Mouse (Mus musculus) T-cell, adult 2 months (primary cell): ENCODE data around the gene Phb.
"Not testable (repeated sequence)": the region's sequence is repeated elsewhere in the genome, so short reads cannot be mapped to it uniquely, and the experiment has no call there.

ENCODE experiments used
- DNase-seq: peaks from one replicate; pipeline ENCODE4 v3.0.0; 2022; ENCODE audit warnings: low spot score

The Phb gene

DNA sequence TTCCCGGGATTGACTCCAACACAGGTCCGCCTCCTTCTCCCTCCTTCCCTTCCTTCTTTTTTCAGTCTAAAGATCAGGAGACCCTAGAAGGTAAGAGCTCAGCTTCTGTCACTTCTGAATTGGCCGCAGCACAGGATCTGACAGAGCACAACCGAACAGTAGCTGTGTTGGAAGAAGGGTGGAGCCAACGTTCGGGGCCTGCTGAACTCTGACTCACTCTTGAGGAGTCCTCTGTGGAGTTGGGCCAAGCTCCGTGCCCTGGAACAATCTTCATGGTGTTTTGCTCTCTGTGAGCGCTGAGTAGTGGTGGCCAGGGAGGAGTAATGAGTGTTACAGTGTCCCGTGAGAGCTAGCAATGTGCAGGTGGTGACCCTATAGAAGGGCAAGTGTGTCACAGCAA is 15.8 kb upstream of the Phb start:
- DNase-seq = no peak

DNA sequence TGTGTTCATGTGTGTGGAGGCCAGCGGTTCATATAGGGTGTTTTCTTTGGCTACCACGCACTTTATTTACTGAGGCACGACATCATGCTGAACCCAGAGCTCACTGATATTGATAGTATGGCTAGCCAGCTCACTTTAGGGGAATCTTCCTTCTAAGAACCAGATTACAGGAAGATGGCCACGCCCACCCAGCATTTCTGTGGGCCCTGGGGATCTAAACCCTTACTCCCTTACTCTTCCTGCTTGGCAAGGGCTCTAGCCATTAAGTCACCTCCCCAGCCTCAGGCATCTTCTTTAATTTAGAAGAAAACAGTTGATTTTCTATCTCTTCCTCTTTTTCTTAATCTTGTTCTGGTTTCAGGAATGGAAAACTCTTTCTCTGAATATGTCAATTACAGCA is 9.3 kb upstream of the Phb start:
- no peak for DNase-seq

DNA sequence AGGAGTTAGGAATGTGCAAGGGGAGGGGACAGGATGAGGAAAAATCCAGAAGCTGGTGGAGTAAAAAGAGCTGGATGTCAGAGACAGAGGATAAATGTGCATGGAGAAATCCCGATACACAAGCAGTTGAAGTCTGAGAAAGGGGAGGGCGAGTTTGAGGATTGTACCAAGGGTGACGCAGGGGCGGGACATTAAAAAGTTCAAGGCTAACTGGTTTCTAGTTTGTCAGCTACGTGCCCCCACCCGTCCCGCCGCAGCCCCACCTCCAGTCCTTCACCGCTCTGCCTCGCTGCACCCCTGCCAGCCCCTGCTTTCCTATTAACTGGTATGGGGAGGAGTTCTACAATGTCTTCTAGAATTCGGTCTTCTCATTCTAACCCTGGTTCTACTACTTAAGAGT is 420 bp downstream of the Phb start:
- DNase-seq = peak; percentile 65

DNA sequence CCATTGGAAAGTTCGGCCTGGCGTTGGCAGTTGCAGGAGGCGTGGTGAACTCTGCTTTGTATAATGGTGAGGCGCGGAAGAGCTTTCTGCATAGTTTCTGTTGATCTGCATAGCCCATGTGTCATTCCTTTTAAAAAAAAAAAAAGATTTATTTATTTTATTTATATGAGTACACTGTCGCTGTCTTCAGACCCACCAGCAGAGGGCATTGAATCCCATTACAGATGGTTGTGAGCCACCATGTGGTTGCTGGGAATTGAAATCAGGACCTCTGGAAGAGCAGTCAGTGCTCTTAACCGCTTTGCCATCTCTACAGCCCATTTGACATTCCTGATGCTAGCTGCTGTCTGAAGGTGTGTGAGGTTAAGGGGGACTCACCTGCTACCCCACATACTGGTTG is 1.3 kb downstream of the Phb start:
- DNase-seq = not testable (repeated sequence)

DNA sequence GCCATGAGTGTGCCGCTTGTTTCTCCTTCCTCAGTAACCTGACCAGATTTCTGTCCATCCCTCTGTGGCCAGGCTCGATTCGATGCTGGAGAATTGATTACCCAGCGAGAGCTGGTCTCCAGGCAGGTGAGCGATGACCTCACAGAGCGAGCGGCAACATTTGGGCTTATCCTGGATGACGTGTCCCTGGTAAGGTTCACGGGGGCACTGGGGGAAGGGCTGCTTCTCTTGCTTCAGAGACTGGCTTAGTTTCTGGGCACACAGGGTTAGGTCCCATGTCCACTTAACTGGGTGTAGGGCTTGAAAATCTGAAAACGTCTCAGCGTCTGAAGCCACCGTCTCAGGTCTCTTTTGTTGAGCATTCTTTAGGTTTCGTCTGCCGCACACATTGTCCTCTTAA is 8.7 kb downstream of the Phb start:
- DNase-seq = no peak

DNA sequence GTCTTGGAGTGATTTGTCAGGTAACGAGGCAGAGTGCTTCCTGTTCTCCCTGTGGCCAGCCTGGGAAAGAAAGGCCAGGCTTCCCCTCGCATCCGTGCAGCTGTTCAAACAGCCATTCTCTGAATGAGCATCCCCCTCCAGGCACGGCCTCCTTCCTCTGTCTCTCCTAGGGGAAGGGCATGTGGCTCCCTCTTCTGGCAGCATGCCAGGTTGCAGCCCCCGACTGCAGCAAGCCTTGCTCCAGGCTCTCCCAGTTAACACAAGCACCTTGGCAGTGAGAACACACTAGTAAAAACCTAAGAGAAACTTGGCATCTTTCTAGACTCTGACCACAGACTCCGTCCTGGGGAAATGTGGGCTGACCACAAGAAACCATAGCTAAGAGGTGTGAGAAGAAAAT is 9.6 kb downstream of the Phb start:
- peak; percentile 55 for DNase-seq

DNA sequence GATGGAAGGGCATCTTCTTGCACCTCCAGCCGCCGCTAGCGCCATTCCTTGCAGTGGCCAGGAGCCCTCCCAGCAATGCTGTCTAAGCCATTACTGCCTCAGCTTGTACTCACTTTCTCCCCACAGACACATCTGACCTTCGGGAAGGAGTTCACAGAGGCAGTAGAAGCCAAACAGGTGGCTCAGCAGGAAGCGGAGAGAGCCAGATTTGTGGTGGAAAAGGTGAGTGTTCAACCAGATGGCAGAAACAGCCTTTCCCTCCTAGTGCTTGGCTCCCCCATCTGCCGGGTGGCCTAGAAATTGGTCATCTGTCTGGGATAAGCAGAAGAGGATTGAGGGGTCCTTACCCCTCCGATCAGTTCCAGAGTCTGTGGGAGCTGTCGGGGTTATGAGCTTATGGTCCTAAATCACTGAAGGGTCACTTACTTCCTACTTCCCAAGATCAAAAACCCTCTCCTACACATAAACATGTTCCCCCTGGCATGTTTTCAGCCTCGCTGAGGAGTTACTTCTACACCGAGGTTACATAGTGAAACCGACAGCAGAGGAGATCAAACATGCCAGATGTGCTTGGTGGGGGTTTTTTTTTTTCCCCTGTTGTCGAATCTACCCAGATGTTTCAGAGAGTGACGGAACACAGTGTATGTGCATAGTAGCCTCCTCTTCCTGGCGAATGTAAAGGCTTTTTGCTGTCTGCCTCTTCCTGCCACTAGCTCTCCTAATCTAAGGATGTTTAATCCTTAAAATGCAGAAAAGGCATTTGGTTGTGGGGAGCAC is 11.4 kb downstream of the Phb start:
- DNase-seq = no peak

DNA sequence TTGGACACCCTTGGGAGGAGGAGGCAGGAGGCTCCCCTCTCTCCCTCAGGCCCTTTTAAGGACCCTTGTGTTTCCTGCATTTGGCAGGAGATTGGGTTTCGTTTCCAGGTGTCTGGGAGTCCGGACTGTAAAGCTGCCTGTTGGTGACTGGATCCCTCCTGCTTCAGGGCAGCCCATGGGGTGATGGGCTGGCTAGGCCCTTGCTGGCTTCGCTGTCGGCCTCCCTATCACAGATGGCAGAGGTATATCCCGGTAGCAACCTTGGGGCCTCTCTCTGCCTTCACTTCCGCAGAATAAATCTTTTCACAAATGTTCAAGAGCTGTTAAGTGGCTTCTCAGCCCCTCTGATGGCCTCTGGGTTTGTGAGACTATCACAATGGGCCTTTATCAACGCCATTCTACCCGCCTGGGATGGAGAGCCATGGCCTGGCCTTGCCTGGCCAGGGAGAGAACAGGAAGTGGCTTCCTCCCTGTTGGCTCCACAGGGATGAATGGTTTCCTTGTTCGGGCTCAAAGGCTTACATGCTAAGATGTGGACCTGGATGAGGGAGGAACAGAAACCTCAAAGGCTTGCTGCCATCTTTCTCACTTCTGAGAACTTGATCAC is 15.3 kb downstream of the Phb start:
- no peak for DNase-seq

DNA sequence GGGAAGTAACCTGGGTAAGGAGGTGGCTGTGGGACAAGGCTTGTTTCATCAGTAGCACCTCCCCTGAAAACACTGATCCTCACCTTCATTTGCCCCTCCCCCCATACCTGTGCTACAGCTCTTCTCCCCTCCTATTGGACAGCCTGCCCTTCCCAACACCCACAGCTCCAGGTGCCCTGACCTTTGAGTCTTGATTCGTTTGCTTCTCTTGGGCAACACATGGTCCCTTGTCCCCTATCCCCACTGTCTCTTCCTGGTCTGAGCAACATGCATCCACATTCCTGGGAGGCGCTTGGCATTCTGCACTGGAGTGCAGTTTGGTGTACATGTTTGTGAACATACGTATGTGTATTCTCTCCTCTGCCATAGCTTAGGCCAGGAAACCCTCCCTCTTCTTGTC is 16.2 kb downstream of the Phb start:
- DNase-seq = no peak

DNA sequence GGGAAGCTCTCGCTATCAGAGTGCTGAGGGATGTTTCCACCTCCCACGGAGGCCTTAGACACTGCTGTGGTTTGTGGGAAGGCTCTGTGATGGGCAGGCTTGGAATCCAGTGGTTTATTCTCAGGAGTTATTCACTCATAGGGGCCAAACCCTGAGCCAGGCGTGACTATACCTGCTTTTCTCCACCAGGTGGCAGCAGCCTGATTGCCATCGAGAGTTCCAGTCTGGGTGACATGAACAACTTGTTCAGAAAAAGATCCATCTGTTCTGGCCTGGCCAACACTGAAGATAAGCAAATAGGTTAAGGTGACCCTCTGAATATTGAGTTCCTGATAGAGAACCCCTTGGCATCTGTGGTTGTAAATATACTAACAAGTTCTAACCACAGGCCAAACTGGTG is 19.3 kb downstream of the Phb start:
- DNase-seq = peak; percentile 72

DNA sequence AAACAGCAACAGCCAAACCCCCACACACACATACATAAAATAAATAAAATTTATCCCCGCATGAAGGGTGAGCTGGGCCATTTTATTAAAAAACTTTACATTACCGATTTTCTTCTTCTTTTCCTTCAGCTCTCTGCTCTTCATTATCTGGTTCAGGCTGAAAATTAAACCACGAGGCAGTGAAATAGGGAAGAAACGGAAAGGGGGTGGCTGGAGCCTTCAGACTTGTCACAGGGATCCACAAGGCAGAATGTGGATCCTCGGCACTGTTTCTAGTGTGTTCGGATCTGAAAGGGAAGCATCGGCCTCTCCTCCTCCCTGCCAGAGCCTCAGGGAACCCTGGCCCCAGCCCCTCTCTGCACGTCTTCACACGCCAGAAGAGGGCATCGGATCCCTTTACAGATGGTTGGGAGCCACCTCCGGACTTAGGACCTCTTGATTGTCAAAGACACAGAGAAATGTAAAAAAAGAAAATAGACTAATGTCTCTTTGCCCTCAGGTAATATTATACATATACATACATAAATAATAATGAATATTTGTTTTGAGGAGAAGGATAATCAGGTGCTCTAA is 20.4 kb downstream of the Phb start:
- DNase-seq = no peak

DNA sequence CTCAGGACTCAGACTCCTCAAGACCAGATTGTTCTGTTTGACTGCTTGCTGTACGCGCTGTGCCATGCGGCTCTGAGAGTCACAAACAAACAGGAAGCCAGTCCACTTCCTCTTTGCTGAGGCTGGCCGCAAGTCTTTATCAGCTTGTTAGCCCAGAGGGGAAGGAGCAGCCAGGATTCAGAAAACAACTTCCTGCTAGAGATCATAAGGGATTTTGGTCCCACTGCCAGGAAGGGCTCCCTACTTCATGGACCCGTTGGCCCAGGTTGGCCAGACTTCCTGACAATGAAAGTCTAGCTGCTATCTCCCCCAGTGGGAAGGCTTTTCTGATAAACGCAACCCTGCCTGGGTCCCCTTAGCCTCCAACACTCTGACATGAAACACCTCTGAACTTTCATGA is 21.8 kb downstream of the Phb start:
- peak; percentile 57 for DNase-seq

DNA sequence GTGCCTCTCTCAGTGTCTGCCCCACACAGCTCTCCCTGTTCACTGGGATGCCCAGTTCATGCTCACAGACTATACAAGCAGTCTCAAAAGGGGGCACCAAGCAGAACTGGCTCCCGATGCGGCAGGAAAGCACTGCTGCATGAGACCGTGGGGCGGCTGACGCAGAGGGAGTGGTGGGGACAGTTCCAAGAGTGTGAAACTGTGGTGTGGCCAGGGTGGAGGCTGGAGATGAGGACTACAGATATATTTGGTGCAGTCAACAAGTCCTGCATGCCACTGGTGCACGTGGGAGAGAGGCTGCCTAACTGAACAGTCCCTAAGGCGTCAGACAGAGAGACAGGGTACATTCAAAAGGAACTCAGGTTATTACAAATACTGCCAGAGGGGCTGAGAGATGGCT is 22.2 kb downstream of the Phb start:
- DNase-seq = peak; percentile 28

DNA sequence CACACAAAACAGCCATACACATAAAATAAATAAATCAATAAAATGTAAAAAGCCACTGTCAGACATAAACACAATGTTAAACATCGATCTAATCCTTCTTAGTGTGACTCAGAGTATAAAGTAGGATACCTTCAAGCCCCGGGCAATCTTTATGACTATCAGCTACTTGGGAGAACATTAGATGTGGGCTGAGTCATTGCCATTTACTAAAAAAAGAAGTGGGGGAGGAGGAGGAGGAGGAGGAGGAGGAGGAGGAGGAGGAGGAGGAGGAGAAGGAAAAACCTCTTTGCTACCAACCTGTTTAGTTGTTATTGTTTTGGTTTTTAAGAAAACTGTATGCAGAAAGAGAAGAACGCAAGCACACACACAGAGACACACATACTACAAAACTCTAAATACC is 22.8 kb downstream of the Phb start:
- no peak for DNase-seq

DNA sequence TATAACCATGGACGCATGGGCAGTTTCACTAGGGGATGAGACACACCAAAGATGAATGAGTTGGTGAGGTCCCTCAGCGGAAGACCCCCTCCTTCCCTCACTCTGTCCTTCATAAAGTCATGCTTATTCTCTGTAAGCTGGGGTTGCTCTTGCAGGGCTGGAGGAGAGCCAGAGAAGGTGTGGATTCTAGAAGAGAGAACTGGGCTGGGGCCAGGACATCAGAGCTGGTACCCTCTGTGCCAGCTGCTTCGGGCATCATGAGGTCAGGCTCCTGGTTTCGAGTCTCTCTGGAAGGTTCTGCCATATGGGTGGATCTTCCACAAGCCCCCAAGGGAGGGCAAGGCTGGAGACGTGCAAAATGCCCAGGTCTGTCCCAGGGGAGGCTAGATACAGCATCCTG is 31.8 kb downstream of the Phb start:
- DNase-seq = no peak

DNA sequence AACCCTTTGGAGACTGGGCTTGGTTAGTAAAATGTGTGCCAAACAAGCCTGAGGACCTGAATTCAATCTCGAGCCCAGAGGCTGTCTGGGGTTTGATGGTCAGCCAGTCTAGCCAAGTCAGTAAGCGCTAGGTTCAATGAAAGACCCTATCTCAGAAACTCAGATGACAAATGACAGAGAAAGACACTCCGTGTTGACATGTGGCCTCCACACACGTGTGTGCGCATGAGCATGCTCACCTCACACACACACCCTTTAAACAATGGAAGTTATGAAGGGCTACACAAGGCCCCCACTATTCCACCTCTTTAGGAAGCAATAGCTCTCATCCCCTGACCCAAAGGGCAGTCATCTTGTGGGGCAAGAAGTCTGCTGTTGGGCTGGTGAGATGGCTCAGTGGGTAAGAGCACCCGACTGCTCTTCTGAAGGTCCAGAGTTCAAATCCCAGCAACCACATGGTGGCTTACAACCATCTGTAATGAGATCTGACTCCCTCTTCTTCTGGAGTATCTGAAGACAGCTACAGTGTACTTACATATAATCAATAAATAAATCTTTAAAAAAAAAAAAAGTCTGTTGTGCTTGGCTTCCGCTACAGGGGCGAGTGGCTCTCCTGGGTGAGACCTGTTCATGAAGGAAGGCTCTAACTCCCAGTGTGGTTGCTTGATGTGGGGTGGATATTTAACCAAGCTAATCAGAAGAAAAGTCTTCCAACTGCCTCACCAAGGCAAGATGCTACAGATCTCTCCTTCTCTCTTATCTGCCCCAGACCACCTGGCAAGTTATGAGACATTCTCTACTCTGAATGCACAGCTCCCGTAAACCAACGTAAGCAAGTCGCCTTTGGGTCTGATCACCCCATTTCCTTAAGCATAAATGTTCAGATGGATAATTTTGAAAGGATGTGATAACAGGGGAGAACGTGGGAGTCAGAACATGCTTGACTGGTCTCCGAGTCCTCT is 34.3 kb downstream of the Phb start:
- no peak for DNase-seq

DNA sequence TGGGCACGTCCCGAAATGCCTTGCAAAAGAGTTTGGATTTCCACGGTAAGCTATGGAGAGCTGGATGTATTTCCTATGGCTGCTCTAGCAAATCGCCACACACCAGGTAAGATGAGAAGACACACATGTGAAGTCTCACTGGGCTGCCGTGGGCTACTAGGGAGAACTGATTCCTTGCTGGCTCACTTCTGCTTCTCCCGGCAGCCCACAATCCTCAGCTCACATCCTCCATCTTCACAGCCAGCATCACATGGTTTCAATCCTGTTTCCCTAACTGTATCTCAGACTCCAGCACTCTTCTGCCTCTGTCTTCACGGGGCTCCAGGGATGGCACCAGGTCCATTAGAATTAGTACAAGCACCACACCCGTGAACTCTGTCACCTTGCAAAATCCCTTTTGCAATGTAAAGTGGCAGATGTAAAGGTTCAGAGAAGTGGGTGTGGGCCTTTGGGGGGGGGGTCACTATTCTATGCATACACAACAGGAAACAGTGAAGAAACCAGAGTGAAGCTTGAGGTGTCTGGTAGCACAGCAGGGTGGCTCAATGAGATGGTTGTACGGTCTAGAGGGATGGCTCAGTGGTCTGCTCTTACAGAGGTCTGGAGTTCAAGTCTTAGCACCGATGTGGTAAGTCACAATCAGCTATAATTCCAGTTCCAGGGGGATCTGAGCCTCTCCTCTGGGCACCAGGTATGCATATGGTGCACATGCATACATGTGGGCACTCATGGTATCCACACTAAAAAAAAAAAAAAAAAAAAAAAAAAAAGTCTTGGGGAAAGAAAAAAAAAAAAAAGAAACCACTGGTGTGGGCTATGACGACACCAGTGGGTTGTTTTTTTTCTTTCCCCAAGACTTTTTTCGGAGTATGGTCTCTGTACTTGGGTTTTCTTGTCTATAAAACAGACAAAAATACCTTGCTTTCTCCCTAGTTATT is 37.5 kb downstream of the Phb start:
- no peak for DNase-seq

DNA sequence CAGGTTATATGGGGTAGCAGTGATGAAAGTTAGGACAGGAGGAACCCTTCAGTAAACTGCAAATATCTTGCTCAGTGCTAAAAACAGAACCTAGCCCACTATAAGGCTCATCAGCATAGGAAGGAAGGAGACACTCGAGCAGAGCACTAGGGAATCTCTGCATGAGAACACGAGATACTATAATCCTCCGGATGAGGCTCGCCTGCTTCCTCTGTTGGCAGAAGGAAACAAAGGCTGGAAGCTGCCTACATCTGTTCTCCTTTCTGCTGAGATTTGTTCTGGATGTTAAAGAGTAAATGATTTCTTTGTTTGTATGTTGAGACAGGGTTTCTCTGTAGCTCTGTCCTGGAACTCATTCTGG is 38.2 kb downstream of the Phb start:
- DNase-seq = no peak

DNA sequence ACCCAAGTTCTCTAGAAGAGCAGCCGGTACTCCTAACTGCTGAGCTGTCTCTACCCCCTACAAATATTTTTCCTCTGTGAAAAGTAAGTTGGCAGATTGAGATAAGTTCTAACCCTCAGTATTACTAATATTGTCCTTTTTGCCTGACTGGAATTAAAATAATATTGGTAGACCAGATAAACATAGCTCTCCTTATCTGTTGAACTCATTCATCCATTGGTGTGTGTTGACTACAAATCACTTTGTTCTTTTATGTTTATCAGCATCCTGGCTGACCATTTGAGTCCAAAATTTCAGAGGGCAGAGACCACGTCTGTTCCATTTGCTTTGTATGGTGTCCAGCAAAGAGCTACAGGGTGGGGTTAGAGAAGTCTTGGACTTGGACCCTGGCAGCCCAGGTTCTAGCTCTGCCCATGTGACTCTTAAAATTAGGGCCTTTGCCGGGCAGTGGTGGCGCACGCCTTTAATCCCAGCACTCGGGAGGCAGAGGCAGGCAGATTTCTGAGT is 42.8 kb downstream of the Phb start:
- no peak for DNase-seq

DNA sequence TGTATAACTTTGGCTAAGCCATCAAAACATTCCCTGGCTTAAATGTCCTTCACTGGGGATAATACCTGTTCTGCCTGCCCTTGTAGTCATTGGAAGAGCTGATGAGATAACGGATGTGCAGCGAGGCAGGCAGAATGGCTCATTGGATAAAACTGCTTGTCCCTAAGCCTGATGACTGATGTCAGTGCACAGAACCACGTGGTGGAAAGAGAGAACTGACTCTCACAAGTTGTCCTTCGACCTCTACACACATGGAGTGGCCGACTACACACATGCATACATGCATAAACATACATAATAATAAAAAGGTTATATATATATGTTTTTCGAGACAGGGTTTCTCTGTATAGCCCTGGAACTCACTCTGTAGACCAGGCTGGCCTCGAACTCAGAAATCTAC is 43.7 kb downstream of the Phb start:
- DNase-seq = no peak

DNA sequence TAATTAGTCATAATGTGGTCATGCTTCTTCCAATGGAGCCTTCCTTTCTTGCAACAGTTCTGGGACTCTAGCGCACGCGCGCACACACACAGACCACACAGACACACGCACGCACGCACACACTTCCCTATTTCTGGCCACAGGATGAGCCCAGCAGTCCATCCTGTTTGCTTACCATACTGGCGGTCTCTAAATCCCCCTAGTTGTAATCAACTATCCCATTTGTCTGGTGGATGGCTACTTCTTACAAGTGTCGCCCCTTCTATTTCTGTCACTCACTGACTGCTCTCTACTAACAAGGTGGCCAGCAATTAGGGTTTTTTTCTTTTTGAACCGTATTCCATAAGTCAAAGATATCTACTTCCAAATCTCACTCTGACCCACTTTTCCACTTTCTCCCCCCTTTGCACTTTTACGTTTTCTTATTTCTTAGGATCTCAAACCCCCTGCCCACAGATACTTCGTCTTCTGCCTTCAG is 45.4 kb downstream of the Phb start:
- peak; percentile 6 for DNase-seq
